In the genomic region with DNA sequence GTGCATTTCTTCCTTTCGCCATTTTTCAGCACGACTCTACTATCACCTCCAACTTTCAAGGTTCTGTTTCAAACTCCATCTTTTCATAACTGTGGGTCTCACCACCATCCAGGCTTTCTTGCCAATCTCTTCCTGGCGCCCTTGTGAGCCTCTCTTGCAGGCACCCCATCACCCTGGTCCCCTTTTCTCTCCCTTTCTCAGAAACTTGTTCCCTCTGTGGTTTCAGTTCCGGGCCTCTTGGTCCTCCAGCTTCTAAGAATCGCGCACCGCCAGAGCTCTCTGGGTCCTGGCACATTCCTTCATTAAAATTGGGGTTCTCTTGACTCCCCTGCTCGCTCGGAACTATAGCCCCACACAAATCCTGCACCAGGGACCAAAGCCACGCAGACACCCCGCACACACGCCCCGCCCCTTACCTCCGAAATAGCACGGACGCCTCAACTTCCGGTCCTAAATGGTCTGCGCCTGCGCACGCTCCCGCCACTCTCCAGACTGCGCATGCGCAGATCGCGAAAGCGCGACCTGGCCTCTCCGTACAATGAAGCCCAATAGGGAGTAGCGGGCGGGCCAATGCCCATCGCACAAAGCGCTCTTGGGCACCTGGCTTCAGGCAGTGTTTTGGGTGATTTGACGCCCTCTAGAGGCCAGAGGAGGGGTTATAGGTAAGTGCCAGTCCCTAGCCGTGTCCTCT, we compare ENCODE assay signal across 7 mouse cellular contexts. TPM values are rescaled to one million over a fixed set of nuclear protein-coding genes. Genes with fewer than 3 reads are reported as not detected.
A peak's percentile ranks its signal among the peaks of the same experiment; 100 is the strongest.
DNase-seq lines count a peak whose midpoint lies in the region; ATAC-seq lines count a peak whose summit lies in the region.

TSS of gene Dhx34 (minus strand) at position 456 of the 691 bp plus-strand sequence.

- ATAC-seq in intestine, embryonic 15.5 days, result peak; percentile 98

- H3K4me1 ChIP-seq in intestine, embryonic 15.5 days (replicated peaks), result no peaks in the 10 kb centered on the region
- peaks cover 16% of the 10 kb centered on the region for H3K4me1 ChIP-seq in midbrain, embryonic 10.5 days

- H3K4me3 ChIP-seq in intestine, embryonic 15.5 days (replicated peaks), result peak within 1 kb of the TSS; percentile 58
- H3K4me3 ChIP-seq in midbrain, embryonic 10.5 days, result peak within 1 kb of the TSS; percentile 85

- no peaks in the 10 kb centered on the region for H3K9me3 ChIP-seq in intestine, embryonic 15.5 days
- H3K9me3 ChIP-seq in midbrain, embryonic 10.5 days (replicated peaks), result no peaks in the 10 kb centered on the region

- peak within 1 kb of the TSS; percentile 62 for H3K9ac ChIP-seq in intestine, embryonic 15.5 days

- peak within 1 kb of the TSS; percentile 32 for H3K27ac ChIP-seq in intestine, embryonic 15.5 days
- H3K27ac ChIP-seq in midbrain, embryonic 10.5 days (replicated peaks), result peak within 1 kb of the TSS; percentile 93

- peak within 1 kb of the TSS; percentile 67 for H3K4me2 ChIP-seq in intestine, embryonic 15.5 days (replicated peaks)

- H3K36me3 ChIP-seq in intestine, embryonic 15.5 days, result no peaks in the 10 kb centered on the region
- H3K36me3 ChIP-seq in midbrain, embryonic 10.5 days, result peaks cover 25% of the 10 kb centered on the region

- 1% methylated on average over 34 of the region's 34 CpGs for WGBS in intestine, embryonic 15.5 days
- WGBS in midbrain, embryonic 10.5 days, result 2% methylated on average over 34 of the region's 34 CpGs

- DNase-seq in adrenal gland, adult 2 months, result peak; percentile 96
- peak; percentile 97 for DNase-seq in embryo, embryonic 11.5 days (ENCODE audit: low read depth, low spot score)
- DNase-seq in gastrocnemius, postnatal 36 days, result peak; percentile 91 to 96
- peak; percentile 95 to 97 for DNase-seq in left cerebral cortex, postnatal 25 days (ENCODE audit: low spot score in 2 of 2)
- DNase-seq in midbrain, embryonic 10.5 days (ENCODE audit: low spot score), result peak; percentile 97
- DNase-seq in right cerebral cortex, postnatal 4 days, result peak; percentile 96

- 0 out of 2 replicates have a peak, but pooled peaks cover 2% of the 10 kb centered on the region for H3K27me3 ChIP-seq in intestine, embryonic 15.5 days (replicated peaks)
- H3K27me3 ChIP-seq in midbrain, embryonic 10.5 days (ENCODE audit: low read depth, poor library complexity, severe bottlenecking), result no peaks in the 10 kb centered on the region

- intact Hi-C loops in gastrocnemius, postnatal 36 days (cut with DNase I), result no loop called here
- intact Hi-C loops in left cerebral cortex, postnatal 25 days (cut with DNase I), result no loop called here

RNA-seq across cellular contexts. Expression of gene Dhx34, which starts in this region (rescaled TPM):
- 10 to 100 TPM; 10.3 to 12.6 TPM for total RNA-seq in adrenal gland, adult 2 months (2021)
- polyA plus RNA-seq in adrenal gland, adult 2 months (2012; rRNA removed), result 37.1 and 44.3 TPM in 2 replicates
- total RNA-seq in gastrocnemius, postnatal 36 days (2021), result 1 to 10 TPM; 3.1 to 4.5 TPM
- 21.8 and 34.2 TPM in 2 replicates for polyA plus RNA-seq in intestine, embryonic 15.5 days (2015; fragmentation: Nextera tagmentation; extraction: Ambion mirVana)
- 10 to 100 TPM in 1 of 2 experiments, 1 to 10 TPM in 1; 9.5 to 11.1 TPM for total RNA-seq in left cerebral cortex, postnatal 25 days (2021)
- polyA plus RNA-seq in midbrain, embryonic 10.5 days (2016; fragmentation: Nextera tagmentation; extraction: Ambion mirVana), result 19.9 and 20.2 TPM in 2 replicates

Comparison
In these comparisons a context has a peak if more than half of its experiments do, and no peak if none do; other contexts are left out.
1. Peak in every context shown above with its lines: DNase-seq, ATAC-seq, H3K4me3 ChIP-seq and H3K27ac ChIP-seq.